Mouse (Mus musculus) yolk sac, embryonic 10.5 days (tissue): ENCODE data around the gene Ect2.

Source experiments
- DNase-seq: peaks from one replicate; pipeline ENCODE4 v3.0.0-alpha.2; 2017; ENCODE audit warnings: low spot score

The Ect2 gene

GRCm38 (mm10) chr3:27153701-27154209, at the start of gene Ect2:
Gene Ect2 (minus strand): TSS chr3:27153878.
- DNase-seq: peak; percentile 99

GRCm38 (mm10) chr3:27201728-27202411, 48.2 kb upstream of the Ect2 start:
- DNase-seq: no peak

GRCm38 (mm10) chr3:27199120-27199519, 45.4 kb upstream of the Ect2 start:
- DNase-seq: no peak

- no peak for DNase-seq
These were observed 44.1 kb upstream of the Ect2 start for GRCm38 (mm10) chr3:27197816-27198215.

- no peak for DNase-seq
These were observed 42.9 kb upstream of the Ect2 start for GRCm38 (mm10) chr3:27196529-27196928.

- no peak for DNase-seq
These were observed 42.0 kb upstream of the Ect2 start for GRCm38 (mm10) chr3:27195573-27196227.

- no peak for DNase-seq
These were observed 41.5 kb upstream of the Ect2 start for GRCm38 (mm10) chr3:27195153-27195552.

- DNase-seq: no peak
These were observed 40.2 kb upstream of the Ect2 start for GRCm38 (mm10) chr3:27193844-27194317.

GRCm38 (mm10) chr3:27191856-27192255, 38.2 kb upstream of the Ect2 start:
- DNase-seq: peak; percentile 67

- no peak for DNase-seq
These were observed 37.2 kb upstream of the Ect2 start for GRCm38 (mm10) chr3:27190865-27191264.

GRCm38 (mm10) chr3:27189320-27190261, 35.9 kb upstream of the Ect2 start:
- DNase-seq: no peak

- no peak for DNase-seq
These were observed 34.7 kb upstream of the Ect2 start for GRCm38 (mm10) chr3:27188386-27188785.

GRCm38 (mm10) chr3:27183601-27184175, 30.0 kb upstream of the Ect2 start:
- DNase-seq: no peak

- peak; percentile 92 for DNase-seq
These were observed 29.3 kb upstream of the Ect2 start, which contains the start of gene Nceh1 for GRCm38 (mm10) chr3:27182733-27183600. Gene Nceh1 (plus strand): TSS chr3:27182965.

- no peak for DNase-seq
These were observed 26.0 kb upstream of the Ect2 start for GRCm38 (mm10) chr3:27179711-27180110.

- no peak for DNase-seq
These were observed 16.6 kb upstream of the Ect2 start for GRCm38 (mm10) chr3:27170257-27170656.

- DNase-seq: no peak
These were observed 11.9 kb upstream of the Ect2 start for GRCm38 (mm10) chr3:27165481-27166065.

- DNase-seq: no peak
These were observed 8.7 kb upstream of the Ect2 start for GRCm38 (mm10) chr3:27162410-27162804.

GRCm38 (mm10) chr3:27161645-27162409, 8.1 kb upstream of the Ect2 start:
- no peak for DNase-seq

- DNase-seq: peak; percentile 45
These were observed 5.2 kb upstream of the Ect2 start for GRCm38 (mm10) chr3:27158910-27159309.
